In the genomic region with DNA sequence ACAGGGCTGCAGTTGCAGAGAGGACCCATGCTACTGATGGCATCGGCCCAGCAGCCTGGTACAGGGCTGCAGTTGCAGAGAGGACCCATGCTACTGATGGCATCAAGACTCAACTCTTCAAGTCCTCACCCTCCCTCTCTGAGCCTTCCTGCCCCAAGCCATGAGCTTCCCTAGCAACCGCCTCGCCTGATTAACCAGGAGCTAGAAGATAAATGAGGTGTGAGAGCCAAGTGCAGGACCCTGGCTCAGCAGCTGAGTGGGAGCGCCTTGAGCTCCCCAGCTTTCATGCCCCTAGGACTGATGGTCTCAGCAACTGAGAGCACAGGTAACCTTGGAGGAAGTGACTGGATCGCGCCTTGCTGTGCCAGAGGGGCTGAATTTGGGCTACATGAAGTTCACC, we compare ENCODE assay signal across 34 mouse cellular contexts. TPM values are rescaled to one million over a fixed set of nuclear protein-coding genes. Genes with fewer than 3 reads are reported as not detected.
A peak's percentile ranks its signal among the peaks of the same experiment; 100 is the strongest.
DNase-seq lines count a peak whose midpoint lies in the region; ATAC-seq and TF ChIP-seq lines count a peak whose summit lies in the region.
"Had no signal": no experiment of that assay in that cellular context is flagged by ENCODE, and none has a peak within 500 bp of the region (broad histone marks: within the 10 kb centered on the region; RNA-seq: fewer than 3 reads in every experiment).

No protein-coding gene starts in this region.

- H3K4me3 ChIP-seq in hindbrain, postnatal 0 days (ENCODE audit: low read length) = no peak overlapping the region
- H3K4me3 ChIP-seq in hindbrain, embryonic 12.5 days = no peak overlapping the region
- H3K4me3 ChIP-seq: forebrain, embryonic 13.5 days; left cerebral cortex, adult 2 months; limb, embryonic 13.5 days; lung, embryonic 15.5 days; midbrain, embryonic 15.5 days; neural tube, embryonic 13.5 days had no signal

- H3K27me3 ChIP-seq in hindbrain, postnatal 0 days (ENCODE audit: insufficient read depth, low read length) = no peaks in the 10 kb centered on the region
- H3K27me3 ChIP-seq in hindbrain, embryonic 12.5 days = peaks cover 15% of the 10 kb centered on the region; the same call in 1 of the 2 replicates
- H3K27me3 ChIP-seq: lung, embryonic 15.5 days; midbrain, embryonic 15.5 days had no signal

- intact Hi-C loops in heart, postnatal 14 days (cut with DNase I) = no loop called here

- H3K9me3 ChIP-seq in hindbrain, postnatal 0 days (ENCODE audit: low read length) = no peaks in the 10 kb centered on the region
- no peaks in the 10 kb centered on the region for H3K9me3 ChIP-seq in hindbrain, embryonic 12.5 days (replicated peaks)
- H3K9me3 ChIP-seq: forebrain, embryonic 13.5 days; limb, embryonic 13.5 days; lung, embryonic 15.5 days; midbrain, embryonic 15.5 days; neural tube, embryonic 13.5 days had no signal

- 65% methylated on average over 6 of the region's 6 CpGs for WGBS in hindbrain, postnatal 0 days
- WGBS in hindbrain, embryonic 12.5 days = 74% methylated on average over 6 of the region's 6 CpGs

- DNase-seq in hindbrain, postnatal 0 days (ENCODE audit: low spot score) = peak; percentile 68
- DNase-seq in kidney, postnatal 4 days = peak; percentile 40 to 50
- DNase-seq in kidney, adult 9 months = no peak
- peak; percentile 31 for DNase-seq in brain, embryonic 14.5 days (ENCODE audit: low read depth)
- peak; percentile 78 for DNase-seq in retina, embryonic 14.5 days (ENCODE audit: low spot score)
- no peak for DNase-seq in heart, postnatal 14 days
- DNase-seq: adrenal gland, postnatal 14 days; cerebellum, adult 18-20 months; cerebellum, postnatal 36 days; gastrocnemius, postnatal 10 days; kidney, adult 2 months; right cerebral cortex, postnatal 14 days; thymus, postnatal 4 days had no signal

- H3K27ac ChIP-seq in hindbrain, postnatal 0 days = no peak overlapping the region
- no peak overlapping the region for H3K27ac ChIP-seq in hindbrain, embryonic 12.5 days
- H3K27ac ChIP-seq: forebrain, embryonic 13.5 days; left cerebral cortex, adult 2 months; limb, embryonic 13.5 days; lung, embryonic 15.5 days; midbrain, embryonic 15.5 days; neural tube, embryonic 13.5 days had no signal

- no peaks in the 10 kb centered on the region for H3K36me3 ChIP-seq in hindbrain, postnatal 0 days (ENCODE audit: insufficient read depth, low read length)
- H3K36me3 ChIP-seq in hindbrain, embryonic 12.5 days = no peaks in the 10 kb centered on the region
- H3K36me3 ChIP-seq: limb, embryonic 13.5 days; lung, embryonic 15.5 days; midbrain, embryonic 15.5 days; neural tube, embryonic 13.5 days had no signal

- H3K4me2 ChIP-seq in hindbrain, postnatal 0 days (ENCODE audit: low read depth, low read length) = no peak overlapping the region
- H3K4me2 ChIP-seq in hindbrain, embryonic 12.5 days (replicated peaks) = no peak overlapping the region
- H3K4me2 ChIP-seq: forebrain, embryonic 13.5 days; limb, embryonic 13.5 days; liver, embryonic 11.5 days; lung, embryonic 15.5 days; midbrain, embryonic 15.5 days; neural tube, embryonic 13.5 days had no signal

- no peak for TF ChIP-seq CTCF in hindbrain, postnatal 0 days (IDR thresholded peaks at IDR 0.05; ENCODE audit: low read depth)
- no peak for TF ChIP-seq CTCF in brain, embryonic 14.5 days (IDR thresholded peaks at IDR 0.05; ENCODE audit: borderline replicate concordance, extremely low read depth, insufficient read depth, insufficient read length)

- no peaks in the 10 kb centered on the region for H3K4me1 ChIP-seq in hindbrain, postnatal 0 days (ENCODE audit: insufficient read depth, low read length)
- H3K4me1 ChIP-seq in hindbrain, embryonic 12.5 days = 0 out of 2 replicates have a peak, but pooled peaks cover 7% of the 10 kb centered on the region
- H3K4me1 ChIP-seq: forebrain, embryonic 13.5 days; lung, embryonic 15.5 days; midbrain, embryonic 15.5 days; neural tube, embryonic 13.5 days had no signal

- ATAC-seq in hindbrain, postnatal 0 days = peak; percentile 53
- ATAC-seq in hindbrain, embryonic 12.5 days (ENCODE audit: low FRiP score) = no peak
- ATAC-seq: CD4-positive, CD25-positive, alpha-beta regulatory T cell, adult 4 months; forebrain, embryonic 13.5 days; inflammation-experienced regulatory T-cells, adult 6 months; midbrain, embryonic 15.5 days had no signal

- no peak overlapping the region for H3K9ac ChIP-seq in hindbrain, postnatal 0 days (replicated peaks; ENCODE audit: low read length)
- no peak overlapping the region for H3K9ac ChIP-seq in hindbrain, embryonic 12.5 days
- H3K9ac ChIP-seq: forebrain, embryonic 13.5 days; limb, embryonic 13.5 days; lung, embryonic 15.5 days; midbrain, embryonic 15.5 days; neural tube, embryonic 13.5 days had no signal

- TF ChIP-seq POLR2A in brain, embryonic 14.5 days (IDR thresholded peaks at IDR 0.05; ENCODE audit: borderline replicate concordance, extremely low read depth, insufficient read depth, insufficient read length, poor library complexity, severe bottlenecking) = no peak

RNA-seq across cellular contexts. Expression of gene Lrrc15, which starts 7.4 kb away (rescaled TPM):
- 0.04 and 0.16 TPM in 2 replicates for total RNA-seq in hindbrain, postnatal 0 days (2014; rRNA removed)
- 0.09 and 0.14 TPM in 2 replicates for polyA plus RNA-seq in hindbrain, postnatal 0 days (2015; fragmentation: Nextera tagmentation; extraction: Ambion mirVana)
- 0.53 and 1.3 TPM in 2 replicates for polyA plus RNA-seq in hindbrain, embryonic 12.5 days (2016; fragmentation: Nextera tagmentation; extraction: Ambion mirVana)
- polyA plus RNA-seq in brain, embryonic 14.5 days (2012; rRNA removed) = 0.15 and 0.41 TPM in 2 replicates
- under 1 TPM; 0.29 to 0.33 TPM for total RNA-seq in heart, postnatal 14 days (2021)
- total RNA-seq: left cerebral cortex, adult 2 months; left cerebral cortex, postnatal 25 days; megakaryocyte progenitor cell, adult 5-6 weeks had no signal
- polyA plus RNA-seq: CD4-positive, CD25-positive, alpha-beta regulatory T cell, adult 4 months; kidney, adult 2 months; small intestine, adult 2 months had no signal

RNA-seq across cellular contexts. Expression of gene Gp5, which starts 20.1 kb away (rescaled TPM):
- total RNA-seq in hindbrain, postnatal 0 days (2014; rRNA removed) = 0.58 and 1.3 TPM in 2 replicates
- polyA plus RNA-seq in hindbrain, postnatal 0 days (2015; fragmentation: Nextera tagmentation; extraction: Ambion mirVana) = 0.72 and 1.0 TPM in 2 replicates
- 1.4 and 1.6 TPM in 2 replicates for polyA plus RNA-seq in hindbrain, embryonic 12.5 days (2016; fragmentation: Nextera tagmentation; extraction: Ambion mirVana)
- polyA plus RNA-seq in brain, embryonic 14.5 days (2012; rRNA removed) = 0.57 and 0.96 TPM in 2 replicates
- under 1 TPM; 0.33 to 0.39 TPM for total RNA-seq in heart, postnatal 14 days (2021)
- polyA plus RNA-seq: CD4-positive, CD25-positive, alpha-beta regulatory T cell, adult 4 months; inflammation-experienced regulatory T-cells, adult 6 months had no signal

RNA-seq across cellular contexts. Expression of gene Cpn2, which starts 23.1 kb away (rescaled TPM):
- under 0.01 TPM in 1 of 2 replicates, not detected in the other for total RNA-seq in hindbrain, postnatal 0 days (2014; rRNA removed)
- polyA plus RNA-seq in hindbrain, postnatal 0 days (2015; fragmentation: Nextera tagmentation; extraction: Ambion mirVana) = not detected in 2 replicates
- not detected in 2 replicates for polyA plus RNA-seq in hindbrain, embryonic 12.5 days (2016; fragmentation: Nextera tagmentation; extraction: Ambion mirVana)
- not detected in 2 replicates for polyA plus RNA-seq in brain, embryonic 14.5 days (2012; rRNA removed)
- under 1 TPM in 1 of 2 experiments, not detected in 1; 0.14 TPM for total RNA-seq in heart, postnatal 14 days (2021)
- total RNA-seq: layer of hippocampus, adult 18-20 months; layer of hippocampus, postnatal 10 days; left cerebral cortex, adult 2 months; left cerebral cortex, postnatal 25 days; megakaryocyte progenitor cell, adult 5-6 weeks had no signal
- polyA plus RNA-seq: CD4-positive, CD25-positive, alpha-beta regulatory T cell, adult 4 months; embryonic facial prominence, embryonic 11.5 days; forebrain, embryonic 13.5 days; gonadal fat pad, adult 2 months; heart, embryonic 14.5 days; hindbrain, embryonic 11.5 days; inflammation-experienced regulatory T-cells, adult 6 months; limb, embryonic 13.5 days; lung, embryonic 15.5 days; midbrain, embryonic 15.5 days; neural tube, embryonic 13.5 days; stomach, embryonic 14.5 days; thymus, postnatal 0 days had no signal

Comparison
In these comparisons a context has a peak if more than half of its experiments do, and no peak if none do; other contexts are left out.
1. DNase-seq: peak in hindbrain, postnatal 0 days (single experiment), kidney, postnatal 4 days (2 of 2), brain, embryonic 14.5 days (single experiment) and retina, embryonic 14.5 days (single experiment); none in kidney, adult 9 months (single experiment) and heart, postnatal 14 days (0 of 2).